Mouse (Mus musculus) heart, embryonic 12.5 days (tissue): ENCODE measurements around the gene Snd1. TPM values are rescaled to one million over a fixed set of nuclear protein-coding genes. Genes with fewer than 3 reads are reported as not detected.
A peak's percentile ranks its signal among the peaks of the same experiment; 100 is the strongest.

Source experiments
- ATAC-seq: fragments of 200-750 bp; cut with Nextera tagmentation; 2 replicates; pipeline ENCODE4 v1.8.0; 2017; ENCODE audit warnings: moderate TSS enrichment, moderate library complexity; ENCODE audit not compliant: insufficient number of reproducible peaks, low FRiP score
- H3K27ac ChIP-seq: fragments of 300-500 bp; sonication (generic); 2 replicates; pipeline ENCODE4 v1.5.1; 2016; ENCODE audit warnings: mild to moderate bottlenecking, moderate library complexity; ENCODE audit not compliant: poor library complexity, severe bottlenecking
- H3K27me3 ChIP-seq: fragments of 300-500 bp; sonication (generic); replicated peaks from 2 replicates; pipeline ENCODE4 v1.6.1; 2016; ENCODE audit warnings: mild to moderate bottlenecking, moderate library complexity
- H3K36me3 ChIP-seq: fragments of 300-500 bp; sonication (generic); 2 replicates; pipeline ENCODE4 v1.6.1; 2016; ENCODE audit warnings: mild to moderate bottlenecking, moderate library complexity
- H3K4me1 ChIP-seq: fragments of 300-500 bp; sonication (generic); replicated peaks from 2 replicates; pipeline ENCODE4 v1.6.1; 2016; ENCODE audit warnings: mild to moderate bottlenecking
- H3K4me2 ChIP-seq: fragments of 300-500 bp; sonication (generic); 2 replicates; pipeline ENCODE4 v1.6.1; 2016; ENCODE audit warnings: mild to moderate bottlenecking, moderate library complexity
- H3K4me3 ChIP-seq: fragments of 300-500 bp; sonication (generic); 2 replicates; pipeline ENCODE4 v1.5.1; 2016; ENCODE audit warnings: mild to moderate bottlenecking
- H3K9ac ChIP-seq: fragments of 300-500 bp; sonication (generic); 2 replicates; pipeline ENCODE4 v1.6.1; 2016; ENCODE audit warnings: mild to moderate bottlenecking, moderate library complexity
- H3K9me3 ChIP-seq: fragments of 300-500 bp; sonication (generic); replicated peaks from 2 replicates; pipeline ENCODE4 v1.6.1; 2016; ENCODE audit warnings: mild to moderate bottlenecking, moderate library complexity
- WGBS: fragments of 180-500 bp; shearing (Covaris S2); methylation state at CpG from one replicate; pipeline ENCODE4 v1.1.7; 2016; 5-methylcytosine and 5-hydroxymethylcytosine counted together
- polyA plus RNA-seq: library from polyadenylated mRNA; unstranded; fragments of >200 nt; fragmentation: Nextera tagmentation; extraction: Ambion mirVana; gene quantifications from 2 replicates; pipeline ENCODE4 v1.2.1, GENCODE M21; 2016

The Snd1 gene
- polyA plus RNA-seq, 1 experiment from 2014 or later = 95.2 TPM

- Histone ChIP-seq H3K4me1 (peaks cover 5% of the 10 kb centered on the region; the same call in 1 of the 2 replicates), H3K27me3 (no peaks in the 10 kb centered on the region), H3K36me3 (no peaks in the 10 kb centered on the region; the same call in 1 of the 2 replicates), H3K9ac (no peak overlapping the region), H3K9me3 (no peaks in the 10 kb centered on the region), H3K27ac (no peak overlapping the region), H3K4me2 (no peak overlapping the region), H3K4me3 (no peak overlapping the region)
- ATAC-seq = no peak
- WGBS = 76% methylated on average over 5 of the region's 5 CpGs
Observed at GRCm38 (mm10) chr6:28597266-28597665, 122.3 kb downstream of the Snd1 start.

- no peaks in the 10 kb centered on the region for H3K36me3 ChIP-seq
- 72% methylated on average over 5 of the region's 5 CpGs for WGBS
- H3K9ac ChIP-seq = no peak overlapping the region
- H3K9me3 ChIP-seq = no peaks in the 10 kb centered on the region
- ATAC-seq = no peak
- H3K27ac ChIP-seq = no peak overlapping the region
- H3K27me3 ChIP-seq = no peaks in the 10 kb centered on the region
- H3K4me1 ChIP-seq = peaks cover 19% of the 10 kb centered on the region
- H3K4me3 ChIP-seq = no peak overlapping the region
- no peak overlapping the region for H3K4me2 ChIP-seq
Observed at GRCm38 (mm10) chr6:28599120-28599519, 124.2 kb downstream of the Snd1 start.

- no peaks in the 10 kb centered on the region for H3K36me3 ChIP-seq
- no peak overlapping the region for H3K27ac ChIP-seq
- ATAC-seq = no peak
- H3K9ac ChIP-seq = no peak overlapping the region
- H3K4me3 ChIP-seq = no peak overlapping the region
- H3K9me3 ChIP-seq = no peaks in the 10 kb centered on the region
- peaks cover 26% of the 10 kb centered on the region for H3K4me1 ChIP-seq
- no peak overlapping the region for H3K4me2 ChIP-seq
- no peaks in the 10 kb centered on the region for H3K27me3 ChIP-seq
Observed at GRCm38 (mm10) chr6:28600404-28600803, 125.5 kb downstream of the Snd1 start.

- 33% methylated on average over 3 of the region's 3 CpGs for WGBS
- Histone ChIP-seq H3K27ac (peak overlapping the region; percentile 53), H3K4me3 (no peak overlapping the region), H3K9me3 (no peaks in the 10 kb centered on the region), H3K36me3 (no peaks in the 10 kb centered on the region), H3K27me3 (no peaks in the 10 kb centered on the region), H3K4me1 (peaks cover 26% of the 10 kb centered on the region), H3K4me2 (peak overlapping the region; percentile 34), H3K9ac (no peak overlapping the region)
- ATAC-seq = peak; percentile 33; the same call in 1 of the 2 replicates
Observed at GRCm38 (mm10) chr6:28603401-28603800, 128.5 kb downstream of the Snd1 start.

GRCm38 (mm10) chr6:28603823-28604222, 128.9 kb downstream of the Snd1 start:
- H3K27ac ChIP-seq = peak overlapping the region; percentile 53
- peaks cover 26% of the 10 kb centered on the region for H3K4me1 ChIP-seq
- H3K4me2 ChIP-seq = peak overlapping the region; percentile 34
- no peaks in the 10 kb centered on the region for H3K36me3 ChIP-seq
- H3K9me3 ChIP-seq = no peaks in the 10 kb centered on the region
- no peak overlapping the region for H3K9ac ChIP-seq
- WGBS = 9% methylated on average over 3 of the region's 3 CpGs
- ATAC-seq = peak; percentile 61; the same call in 1 of the 2 replicates
- no peak overlapping the region for H3K4me3 ChIP-seq
- no peaks in the 10 kb centered on the region for H3K27me3 ChIP-seq

GRCm38 (mm10) chr6:28609291-28609690, 134.4 kb downstream of the Snd1 start:
- WGBS = 74% methylated on average over 4 of the region's 4 CpGs
- no peaks in the 10 kb centered on the region for H3K27me3 ChIP-seq
- no peak overlapping the region for H3K4me3 ChIP-seq
- H3K36me3 ChIP-seq = no peaks in the 10 kb centered on the region
- ATAC-seq = no peak
- H3K9me3 ChIP-seq = no peaks in the 10 kb centered on the region
- H3K9ac ChIP-seq = no peak overlapping the region
- H3K4me1 ChIP-seq = peaks cover 5% of the 10 kb centered on the region
- H3K27ac ChIP-seq = no peak overlapping the region
- H3K4me2 ChIP-seq = no peak overlapping the region

- Histone ChIP-seq H3K4me2 (no peak overlapping the region), H3K27me3 (no peaks in the 10 kb centered on the region), H3K36me3 (no peaks in the 10 kb centered on the region), H3K9ac (no peak overlapping the region), H3K4me1 (no peaks in the 10 kb centered on the region), H3K27ac (no peak overlapping the region), H3K4me3 (no peak overlapping the region), H3K9me3 (no peaks in the 10 kb centered on the region)
- ATAC-seq = no peak
- WGBS = 87% methylated on average over 1 of the region's 1 CpGs
Observed at GRCm38 (mm10) chr6:28610127-28610526, 135.2 kb downstream of the Snd1 start.

- no peak overlapping the region for H3K4me3 ChIP-seq
- no peak overlapping the region for H3K27ac ChIP-seq
- H3K27me3 ChIP-seq = no peaks in the 10 kb centered on the region
- ATAC-seq = no peak
- no peak overlapping the region for H3K9ac ChIP-seq
- no peaks in the 10 kb centered on the region for H3K9me3 ChIP-seq
- H3K4me2 ChIP-seq = no peak overlapping the region
- H3K4me1 ChIP-seq = peaks cover 11% of the 10 kb centered on the region
- 82% methylated on average over 4 of the region's 4 CpGs for WGBS
- H3K36me3 ChIP-seq = no peaks in the 10 kb centered on the region
Observed at GRCm38 (mm10) chr6:28613441-28613840, 138.5 kb downstream of the Snd1 start.

GRCm38 (mm10) chr6:28614856-28615255, 139.9 kb downstream of the Snd1 start:
- H3K27me3 ChIP-seq = no peaks in the 10 kb centered on the region
- no peak overlapping the region for H3K4me2 ChIP-seq
- H3K27ac ChIP-seq = no peak overlapping the region
- ATAC-seq = no peak
- no peaks in the 10 kb centered on the region for H3K36me3 ChIP-seq
- peaks cover 23% of the 10 kb centered on the region for H3K4me1 ChIP-seq
- H3K4me3 ChIP-seq = no peak overlapping the region
- H3K9me3 ChIP-seq = no peaks in the 10 kb centered on the region
- no peak overlapping the region for H3K9ac ChIP-seq
- WGBS = 92% methylated on average over 4 of the region's 4 CpGs

- H3K4me1 ChIP-seq = peaks cover 27% of the 10 kb centered on the region
- no peaks in the 10 kb centered on the region for H3K27me3 ChIP-seq
- H3K36me3 ChIP-seq = no peaks in the 10 kb centered on the region
- no peak overlapping the region for H3K9ac ChIP-seq
- ATAC-seq = no peak
- H3K27ac ChIP-seq = no peak overlapping the region
- H3K4me2 ChIP-seq = no peak overlapping the region
- no peak overlapping the region for H3K4me3 ChIP-seq
- WGBS = 88% methylated on average over 3 of the region's 3 CpGs
- H3K9me3 ChIP-seq = no peaks in the 10 kb centered on the region
Observed at GRCm38 (mm10) chr6:28615408-28615807, 140.5 kb downstream of the Snd1 start.

- Histone ChIP-seq H3K27me3 (no peaks in the 10 kb centered on the region), H3K36me3 (no peaks in the 10 kb centered on the region), H3K4me1 (peaks cover 28% of the 10 kb centered on the region), H3K4me2 (no peak overlapping the region), H3K9ac (no peak overlapping the region), H3K9me3 (no peaks in the 10 kb centered on the region), H3K27ac (no peak overlapping the region), H3K4me3 (no peak overlapping the region)
- 58% methylated on average over 3 of the region's 3 CpGs for WGBS
- no peak for ATAC-seq
Observed at GRCm38 (mm10) chr6:28615966-28616365, 141.0 kb downstream of the Snd1 start.

GRCm38 (mm10) chr6:28618299-28618698, 143.4 kb downstream of the Snd1 start:
- Histone ChIP-seq H3K27me3 (no peaks in the 10 kb centered on the region), H3K36me3 (no peaks in the 10 kb centered on the region), H3K4me1 (peaks cover 51% of the 10 kb centered on the region), H3K27ac (peak overlapping the region; percentile 85), H3K4me3 (no peak overlapping the region), H3K9ac (no peak overlapping the region), H3K4me2 (peak overlapping the region; percentile 59), H3K9me3 (no peaks in the 10 kb centered on the region)
- no peak for ATAC-seq
- 57% methylated on average over 3 of the region's 3 CpGs for WGBS
